In genomic region chr17:33929371-33930279, GRCm38 (mm10) we compare ENCODE assay signal across 8 mouse cellular contexts. TPM values are rescaled to one million over a fixed set of nuclear protein-coding genes. Genes with fewer than 3 reads are reported as not detected.
DNase-seq lines count a peak whose midpoint lies in the region; ATAC-seq and TF ChIP-seq lines count a peak whose summit lies in the region.

Rgl2 (plus strand) TSS chr17:33929543.

- H3K4me1 ChIP-seq in hindbrain, embryonic 11.5 days (replicated peaks; ENCODE audit: control insufficient read depth, insufficient read depth, low read length), result no peaks in the 10 kb centered on the region
- H3K4me1 ChIP-seq in lung, postnatal 0 days (ENCODE audit: insufficient read depth, low read depth, low read length), result 0 out of 2 replicates have a peak, but pooled peaks cover 5% of the 10 kb centered on the region

- WGBS in hindbrain, embryonic 11.5 days, result under 1% methylated on average over 73 of the region's 80 CpGs
- 1% methylated on average over 66 of the region's 80 CpGs for WGBS in lung, postnatal 0 days

- H3K4me2 ChIP-seq in hindbrain, embryonic 11.5 days (replicated peaks; ENCODE audit: low read depth, low read length), result peak within 1 kb of the TSS; percentile 90
- H3K4me2 ChIP-seq in lung, postnatal 0 days (replicated peaks; ENCODE audit: low read depth, low read length), result peak within 1 kb of the TSS; percentile 100

- no peak for TF ChIP-seq EP300 in lung, postnatal 0 days (IDR thresholded peaks at IDR 0.05)

- 0 out of 2 replicates have a peak, but pooled peaks cover 6% of the 10 kb centered on the region for H3K36me3 ChIP-seq in hindbrain, embryonic 11.5 days (ENCODE audit: control insufficient read depth, insufficient read depth, low read length)
- peaks cover 23% of the 10 kb centered on the region for H3K36me3 ChIP-seq in lung, postnatal 0 days (ENCODE audit: insufficient read depth, low read length)

- H3K4me3 ChIP-seq in hindbrain, embryonic 11.5 days (ENCODE audit: low read depth, low read length), result peak within 1 kb of the TSS; percentile 76
- peak within 1 kb of the TSS; percentile 82 for H3K4me3 ChIP-seq in lung, postnatal 0 days (ENCODE audit: low read depth, low read length)

- peak; percentile 83 for ATAC-seq in hindbrain, embryonic 11.5 days (ENCODE audit: low FRiP score)
- ATAC-seq in lung, postnatal 0 days, result peak; percentile 87

- TF ChIP-seq CTCF in lung, postnatal 0 days (IDR thresholded peaks at IDR 0.05), result peak; percentile 45

- peak within 1 kb of the TSS; percentile 82 for H3K9ac ChIP-seq in hindbrain, embryonic 11.5 days (ENCODE audit: low read depth, low read length)
- peak within 1 kb of the TSS; percentile 83 for H3K9ac ChIP-seq in lung, postnatal 0 days (replicated peaks; ENCODE audit: low read depth)

- peak; percentile 96 for DNase-seq in NIH3T3 (ENCODE audit: low read depth)
- peak; percentile 93 for DNase-seq in cerebellum, adult 9-11 months
- DNase-seq in frontal cortex, postnatal 10 days (ENCODE audit: low spot score in 2 of 2), result peak; percentile 90 to 94
- peak; percentile 98 for DNase-seq in hindbrain, embryonic 11.5 days (ENCODE audit: low spot score)
- DNase-seq in layer of hippocampus, adult 9-11 months, result peak; percentile 90
- DNase-seq in lung, postnatal 0 days (ENCODE audit: low spot score), result peak; percentile 92
- DNase-seq in ovary, postnatal 10 days (ENCODE audit: low spot score), result peak; percentile 93
- DNase-seq in thymus, postnatal 0 days (ENCODE audit: low spot score), result peak; percentile 96

- peak within 1 kb of the TSS; percentile 87 for H3K27ac ChIP-seq in hindbrain, embryonic 11.5 days (ENCODE audit: low read depth, low read length)
- H3K27ac ChIP-seq in lung, postnatal 0 days (ENCODE audit: low read length), result peak within 1 kb of the TSS; percentile 95

- no peaks in the 10 kb centered on the region for H3K27me3 ChIP-seq in hindbrain, embryonic 11.5 days (ENCODE audit: control insufficient read depth, insufficient read depth, low read length)
- H3K27me3 ChIP-seq in lung, postnatal 0 days (replicated peaks; ENCODE audit: insufficient read depth, low read length), result no peaks in the 10 kb centered on the region

- H3K9me3 ChIP-seq in hindbrain, embryonic 11.5 days (ENCODE audit: control insufficient read depth, low read length), result no peaks in the 10 kb centered on the region
- no peaks in the 10 kb centered on the region for H3K9me3 ChIP-seq in lung, postnatal 0 days (ENCODE audit: low read length)

RNA-seq across cellular contexts. Expression of gene Rgl2, which starts in this region (rescaled TPM):
- 32.5 and 32.9 TPM in 2 replicates for polyA plus RNA-seq in hindbrain, embryonic 11.5 days (2014; fragmentation: Nextera tagmentation; extraction: Ambion mirVana)
- polyA plus RNA-seq in lung, postnatal 0 days (2015; fragmentation: Nextera tagmentation; extraction: Ambion mirVana), result 39.0 and 45.2 TPM in 2 replicates
- 37.5 and 42.3 TPM in 2 replicates for polyA plus RNA-seq in thymus, postnatal 0 days (2015; fragmentation: Nextera tagmentation; extraction: Ambion mirVana)

Comparison
In these comparisons a context has a peak if more than half of its experiments do, and no peak if none do; other contexts are left out.
1. Peak in every context shown above with its lines: DNase-seq, ATAC-seq, H3K4me3 ChIP-seq and H3K27ac ChIP-seq.